Mouse (Mus musculus) kidney, postnatal 36 days (tissue): ENCODE results near the gene Cenpv.

Source experiments
- DNase-seq, 2 experiments: peaks; one replicate each; pipeline ENCODE4 v3.0.0; 2021 to 2022; ENCODE audit warnings: mixed read lengths in 2 of 2

Cenpv gene

DNA sequence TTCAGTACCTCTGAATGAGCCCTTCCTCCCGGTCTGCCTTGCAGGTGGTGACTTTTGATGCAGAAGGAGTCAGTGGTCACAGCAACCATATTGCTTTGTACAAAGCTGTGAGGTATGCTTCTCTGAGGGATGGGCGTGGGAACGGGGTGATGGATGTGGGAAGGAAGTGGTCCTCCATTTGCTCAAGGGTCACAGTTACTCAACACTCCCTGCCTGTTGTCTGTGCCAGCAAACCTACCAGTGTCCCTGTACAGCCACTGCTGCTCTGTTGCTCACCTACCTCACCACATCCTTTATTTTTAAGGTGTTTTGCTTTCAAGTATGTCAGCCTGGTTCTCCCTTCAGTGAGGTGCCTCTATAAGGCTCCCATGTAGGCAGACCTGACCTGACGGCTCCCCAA lies 31.4 kb downstream of the Cenpv start:
- no peak for DNase-seq

DNA sequence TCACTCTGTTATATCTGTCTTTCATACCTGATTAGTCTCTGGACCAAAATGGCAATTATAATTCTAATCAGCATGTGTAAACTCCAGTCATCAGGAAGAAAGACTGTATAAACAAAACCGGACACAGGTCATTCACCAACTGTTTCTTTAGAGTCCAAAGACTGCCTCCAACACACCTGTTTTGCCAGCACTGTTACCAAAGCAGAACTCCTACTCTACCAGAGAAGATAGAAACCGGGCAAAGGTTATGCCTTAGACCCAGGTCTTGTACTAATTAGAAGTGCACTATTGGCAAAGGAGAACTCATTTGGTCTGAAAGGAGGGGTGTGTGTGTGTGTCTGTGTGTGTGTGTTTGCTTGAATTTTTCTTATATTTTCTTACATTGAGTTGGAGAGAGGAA lies 38.5 kb downstream of the Cenpv start:
- DNase-seq: peak; percentile 24 to 60

DNA sequence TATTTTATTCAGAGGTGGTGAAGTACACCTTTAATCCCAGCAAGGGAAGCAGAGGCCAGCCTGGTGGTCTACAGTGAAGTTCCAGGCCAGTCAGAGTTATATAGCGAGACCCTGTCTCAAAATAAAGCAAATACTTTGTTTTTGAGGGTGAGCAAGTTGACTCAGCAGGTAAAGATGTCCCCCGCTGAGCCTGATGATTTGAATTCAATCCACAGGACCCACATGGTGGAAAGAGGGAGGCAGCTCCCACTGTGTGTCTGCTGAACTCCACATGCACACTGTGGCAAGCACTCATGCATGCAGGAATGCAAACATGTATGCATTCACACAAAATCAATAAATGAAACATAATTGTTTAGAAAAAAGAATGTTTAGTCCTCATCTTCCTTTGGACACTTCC lies 40.3 kb downstream of the Cenpv start:
- no peak for DNase-seq

DNA sequence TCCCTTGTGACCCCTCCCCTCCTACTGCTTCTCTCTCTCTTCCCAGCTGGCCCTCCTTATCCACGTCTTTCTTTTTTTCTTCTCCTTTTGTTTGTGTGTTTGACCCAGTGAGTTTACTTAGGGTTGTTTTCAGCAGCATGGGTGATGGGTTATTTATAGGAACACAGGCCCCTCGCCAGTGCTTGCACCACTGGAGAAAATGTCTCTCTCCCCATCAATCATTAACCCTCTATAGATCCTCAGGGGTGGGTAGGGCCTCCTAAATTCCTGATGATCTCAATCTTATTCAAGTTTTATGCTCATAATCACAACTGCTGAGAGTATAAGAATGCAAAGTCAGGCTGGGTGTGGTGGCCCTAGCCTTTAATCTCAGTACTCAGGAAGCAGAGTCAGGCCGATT lies 41.9 kb downstream of the Cenpv start:
- DNase-seq: no peak

DNA sequence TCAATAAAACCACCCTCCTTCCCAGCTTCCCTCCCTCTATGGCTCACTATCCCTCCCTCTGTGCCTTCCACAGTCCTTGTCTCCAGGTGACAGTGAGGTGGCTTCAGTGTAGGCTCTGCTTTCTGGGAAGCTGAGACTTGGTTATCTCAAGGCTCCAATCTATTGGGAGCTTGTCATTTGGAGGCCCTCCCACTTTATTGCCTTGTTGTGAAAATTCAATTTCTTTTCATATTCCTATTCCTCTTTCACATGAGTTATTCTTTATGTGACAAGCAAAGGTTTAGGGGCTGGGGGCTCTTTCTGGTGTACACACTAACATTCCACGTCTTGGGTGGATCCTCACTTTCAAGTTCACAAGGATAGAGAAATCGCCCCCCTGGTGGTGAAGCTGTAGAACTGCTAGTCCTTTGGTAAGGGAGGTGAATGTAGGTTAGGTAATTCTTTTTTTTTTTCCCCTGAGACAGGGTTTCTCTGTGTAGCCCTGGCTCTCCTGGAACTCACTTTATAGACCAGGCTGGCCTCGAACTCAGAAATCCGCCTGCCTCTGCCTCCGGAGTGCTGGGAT lies 42.8 kb downstream of the Cenpv start:
- DNase-seq: peak in 1 of 2 experiments; percentile 49

DNA sequence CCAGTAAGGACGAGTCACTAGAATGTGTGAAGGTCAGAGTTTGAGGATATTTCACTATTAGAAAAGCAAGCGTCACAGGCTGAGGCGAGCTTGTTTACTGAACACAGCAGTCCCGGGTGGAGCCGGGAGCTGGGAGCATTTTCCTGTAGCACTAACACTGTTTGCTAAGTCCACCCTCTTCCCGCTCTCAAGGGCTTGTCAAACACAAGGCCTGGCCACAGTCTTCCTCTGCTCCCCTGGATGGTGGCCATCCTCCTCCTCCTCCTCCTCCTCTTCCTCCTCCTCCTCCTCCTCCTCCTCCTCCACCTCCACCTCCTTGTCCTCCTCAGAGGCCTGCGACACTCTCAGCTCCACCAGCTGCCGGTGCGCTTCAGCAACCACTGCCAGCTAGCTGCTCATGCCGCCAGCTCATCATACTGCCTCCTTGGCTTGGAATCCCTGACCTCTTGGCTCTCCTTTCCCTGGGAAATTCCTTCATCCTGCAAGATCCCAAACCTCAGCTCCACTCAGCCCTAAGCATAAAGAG lies 43.7 kb downstream of the Cenpv start:
- peak; percentile 54 to 68 for DNase-seq

DNA sequence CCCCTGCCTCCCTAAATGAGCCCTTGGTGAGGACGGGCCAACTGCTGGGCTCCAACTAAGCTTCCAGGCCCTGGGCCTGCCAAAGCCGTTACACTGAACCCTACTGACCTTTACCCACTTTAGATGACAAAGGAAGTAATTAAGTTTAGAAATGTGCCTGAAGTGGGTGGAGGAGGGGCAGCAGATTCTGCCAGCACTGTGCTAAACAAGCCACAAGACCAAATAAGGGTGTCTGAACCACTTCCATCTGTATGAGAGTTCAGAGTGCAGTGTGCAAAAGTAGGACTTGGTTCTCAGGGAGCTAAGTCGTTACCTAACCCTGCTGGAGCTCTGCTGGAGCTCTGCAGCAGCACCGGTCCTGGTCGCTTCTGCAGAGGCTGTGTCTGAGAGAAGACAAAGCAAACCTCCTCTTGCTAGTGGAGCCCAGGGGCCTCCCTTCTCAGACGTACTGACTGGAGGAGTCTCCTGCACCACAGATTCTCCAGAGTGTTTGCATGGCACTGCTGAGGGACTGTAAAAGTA lies 44.2 kb downstream of the Cenpv start:
- peak; percentile 91 to 95 for DNase-seq

DNA sequence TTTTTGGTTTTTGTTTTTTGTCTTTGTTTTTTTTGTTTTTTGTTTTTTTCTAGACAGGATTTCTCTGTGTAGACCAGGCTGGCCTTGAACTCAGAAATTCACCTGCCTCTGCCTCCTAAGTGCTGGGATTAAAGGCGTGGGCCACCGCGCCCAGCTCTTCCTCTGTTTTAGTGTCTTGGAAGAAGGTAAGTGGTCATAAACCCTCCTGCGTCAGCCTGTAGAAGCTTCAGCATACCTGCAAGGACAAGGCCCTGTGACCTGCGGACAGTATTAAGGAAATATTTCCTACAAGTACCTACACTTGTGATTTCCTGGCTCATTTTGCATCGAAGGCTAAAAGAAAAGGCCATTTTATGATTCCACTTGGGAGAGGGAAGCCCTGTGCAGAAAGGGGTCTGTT lies 45.4 kb downstream of the Cenpv start:
- DNase-seq: no peak

DNA sequence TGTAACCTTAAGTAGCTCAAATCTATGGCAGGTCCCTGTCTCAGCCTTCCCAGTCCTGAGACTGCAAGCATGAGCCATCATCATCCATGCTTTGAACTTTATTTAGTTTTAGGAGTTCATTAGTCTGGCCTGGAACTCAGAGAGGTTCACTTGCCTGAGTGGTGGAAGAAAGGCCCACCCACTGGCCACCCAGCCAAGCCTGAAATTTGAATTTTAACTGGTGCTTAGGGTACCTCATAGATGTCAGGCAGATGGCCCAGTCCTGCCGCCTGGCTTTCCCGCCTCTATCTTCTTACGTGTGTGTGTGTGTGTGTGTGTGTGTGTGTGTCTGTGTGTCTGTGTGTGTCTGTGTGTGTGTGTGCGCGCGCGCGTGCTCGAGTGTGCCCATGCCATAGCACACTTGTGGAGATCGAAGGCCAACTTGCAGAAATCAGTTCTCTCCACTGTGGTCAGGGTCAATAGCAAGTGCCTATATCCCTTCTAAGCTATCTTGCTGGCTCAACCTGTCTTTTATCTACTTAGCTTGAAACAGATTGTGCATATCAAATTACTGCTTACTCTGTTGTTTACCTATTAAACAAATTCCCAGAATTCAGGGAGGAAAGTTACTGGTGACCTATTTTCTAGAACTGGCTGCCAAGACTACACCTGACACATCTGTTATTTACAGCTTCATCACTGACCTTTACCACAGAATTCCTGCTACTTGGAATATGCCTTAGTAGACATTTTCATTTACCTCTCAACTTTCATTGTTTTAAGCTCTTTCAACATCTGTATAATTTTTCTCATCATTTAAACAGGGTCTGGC lies 51.3 kb downstream of the Cenpv start:
- peak; percentile 36 to 66 for DNase-seq

DNA sequence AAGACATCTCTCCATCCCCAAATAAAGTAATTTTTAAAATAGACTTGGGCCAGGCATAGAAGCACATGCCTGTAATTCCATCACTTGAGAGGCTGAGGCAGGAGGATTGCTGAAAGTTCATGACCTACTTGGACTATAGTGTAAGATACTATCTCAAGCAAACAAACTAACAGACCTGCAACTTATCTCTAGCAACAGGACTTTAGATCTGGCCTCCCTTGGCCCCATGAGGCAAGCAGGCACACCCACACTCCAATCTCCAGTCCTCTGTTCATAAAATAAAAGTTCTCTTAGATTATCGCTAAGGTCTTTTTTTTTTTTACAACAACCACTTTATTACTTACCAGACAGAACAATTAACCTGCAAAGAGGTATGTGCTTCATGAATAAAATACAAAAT lies 52.1 kb downstream of the Cenpv start:
- DNase-seq: no peak

DNA sequence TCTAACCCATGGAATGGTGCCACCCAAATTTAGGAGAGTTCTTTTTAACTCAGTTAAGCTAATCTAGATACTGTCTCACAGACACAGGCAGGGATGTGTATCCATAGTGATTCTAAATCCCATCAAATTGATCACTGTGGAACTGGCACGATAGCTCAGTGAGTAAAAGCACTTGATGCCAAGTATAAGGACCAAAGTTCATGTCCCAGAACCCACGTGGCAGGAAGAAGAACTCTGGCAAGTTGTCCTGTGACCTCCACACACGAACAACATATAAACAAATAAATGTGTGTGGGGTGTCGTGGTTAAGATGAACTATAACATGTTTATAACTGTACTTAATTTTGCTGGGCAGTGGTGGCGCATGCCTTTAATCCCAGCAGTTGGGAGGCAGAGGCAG lies 59.5 kb downstream of the Cenpv start:
- DNase-seq: peak; percentile 59 to 62

DNA sequence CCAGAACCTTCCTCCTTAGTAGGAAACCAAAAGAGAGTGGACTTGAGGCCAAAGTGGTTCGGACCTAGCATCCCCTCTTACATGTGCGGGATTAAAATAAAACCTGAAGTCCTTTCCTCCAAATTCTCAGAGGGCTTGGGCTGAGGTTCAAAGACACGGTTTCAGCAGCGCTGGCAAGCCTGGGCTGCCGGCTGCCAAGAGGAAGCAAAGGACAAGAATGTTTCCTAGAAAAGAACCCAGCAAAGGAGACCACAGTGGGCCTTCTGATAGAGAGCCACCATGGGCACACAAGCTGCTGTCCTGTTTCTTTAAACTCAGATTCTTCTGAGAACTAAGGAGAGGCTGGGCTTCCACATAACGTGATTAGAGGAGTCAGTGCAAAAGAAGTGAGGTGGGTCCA lies 60.1 kb downstream of the Cenpv start:
- peak; percentile 44 to 60 for DNase-seq

DNA sequence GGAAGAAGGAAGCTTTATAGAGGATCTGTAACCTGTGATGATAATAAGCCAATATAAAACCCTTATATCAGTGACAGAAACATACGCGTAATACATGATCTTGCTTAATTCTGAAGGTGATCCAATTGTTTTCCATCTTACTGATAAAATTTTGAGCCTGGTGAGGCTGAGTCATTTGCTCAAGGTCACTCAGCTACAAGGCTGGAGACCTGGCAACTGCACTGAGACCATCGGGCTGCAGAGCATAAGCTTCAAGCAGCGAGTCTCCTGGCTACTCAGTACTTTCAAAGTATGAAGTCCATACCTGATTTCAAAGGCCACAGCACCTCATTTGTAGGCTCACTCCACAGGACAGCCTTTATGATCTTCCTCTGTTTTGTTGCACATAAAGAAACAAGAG lies 62.9 kb downstream of the Cenpv start:
- no peak for DNase-seq
